Mouse (Mus musculus) adipocyte (in vitro differentiated cells): ENCODE results near the gene Klc4.

Source experiments
- DNase-seq: peaks from one replicate; pipeline ENCODE4 v3.0.0-alpha.2; 2016; ENCODE audit warnings: low spot score

The Klc4 gene

GRCm38 (mm10) chr17:46651755-46652547 is 6.1 kb upstream of the Klc4 start:
- no peak for DNase-seq

GRCm38 (mm10) chr17:46651292-46651691 is 5.5 kb upstream of the Klc4 start:
- peak; percentile 43 for DNase-seq

- peak; percentile 89 for DNase-seq
These were observed 4.6 kb upstream of the Klc4 start, which contains the start of gene Cul7 for GRCm38 (mm10) chr17:46650232-46651031. Cul7 (plus strand) TSS chr17:46650337.

- no peak for DNase-seq
These were observed 4.0 kb upstream of the Klc4 start for GRCm38 (mm10) chr17:46649811-46650210.

GRCm38 (mm10) chr17:46648436-46648835 is 2.6 kb upstream of the Klc4 start:
- no peak for DNase-seq

GRCm38 (mm10) chr17:46647279-46647678 is 1.5 kb upstream of the Klc4 start:
- no peak for DNase-seq

GRCm38 (mm10) chr17:46646322-46646662 is 470 bp upstream of the Klc4 start:
- DNase-seq = no peak

- peak; percentile 71 for DNase-seq
These were observed 826 bp downstream of the Klc4 start for GRCm38 (mm10) chr17:46644916-46645475.

GRCm38 (mm10) chr17:46644152-46644805 is 1.5 kb downstream of the Klc4 start:
- DNase-seq = no peak

- DNase-seq = no peak
These were observed 3.8 kb downstream of the Klc4 start for GRCm38 (mm10) chr17:46642060-46642459.

GRCm38 (mm10) chr17:46639929-46640328 is 5.9 kb downstream of the Klc4 start:
- no peak for DNase-seq

- peak; percentile 81 for DNase-seq
These were observed 8.8 kb downstream of the Klc4 start for GRCm38 (mm10) chr17:46636831-46637523.

GRCm38 (mm10) chr17:46629685-46630441 is 16.0 kb downstream of the Klc4 start:
- peak; percentile 66 for DNase-seq

GRCm38 (mm10) chr17:46628791-46629684 is 16.8 kb downstream of the Klc4 start, which contains the start of gene Ptk7:
Ptk7 (minus strand) TSS chr17:46629504.
- no peak for DNase-seq

- no peak for DNase-seq
These were observed 17.4 kb downstream of the Klc4 start for GRCm38 (mm10) chr17:46628471-46628790.

- no peak for DNase-seq
These were observed 18.4 kb downstream of the Klc4 start for GRCm38 (mm10) chr17:46627409-46627808.

GRCm38 (mm10) chr17:46624598-46624997 is 21.2 kb downstream of the Klc4 start:
- peak; percentile 55 for DNase-seq

- DNase-seq = no peak
These were observed 21.8 kb downstream of the Klc4 start for GRCm38 (mm10) chr17:46623819-46624557.

- no peak for DNase-seq
These were observed 23.6 kb downstream of the Klc4 start for GRCm38 (mm10) chr17:46622269-46622668.
